ENCODE assay signal across 13 mouse cellular contexts in the genomic region with DNA sequence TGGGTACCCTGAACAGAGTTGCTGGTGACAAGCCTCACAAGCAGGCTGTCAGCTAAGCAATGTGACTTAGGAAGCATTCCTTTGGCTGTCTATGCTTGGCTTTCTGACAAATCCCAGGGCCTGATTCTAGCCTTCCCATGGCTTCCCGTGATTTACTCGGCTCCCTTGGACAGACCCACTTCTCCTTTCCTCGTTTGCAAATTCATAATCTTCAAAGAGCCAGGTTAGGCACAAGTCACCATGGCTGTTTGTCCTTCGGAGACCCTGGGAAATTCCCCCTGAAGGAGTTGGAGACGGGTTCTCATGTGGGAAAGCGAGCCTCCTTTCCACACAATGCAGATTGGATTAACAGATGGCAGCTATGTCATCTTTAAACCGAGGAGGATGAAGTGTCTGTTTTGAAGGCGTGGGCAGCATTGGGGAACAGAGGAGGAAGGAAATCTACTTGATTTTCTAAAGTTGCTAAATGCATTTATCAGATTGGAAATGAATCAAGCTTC. TPM values are rescaled to one million over a fixed set of nuclear protein-coding genes. Genes with fewer than 3 reads are reported as not detected.
A peak's percentile ranks its signal among the peaks of the same experiment; 100 is the strongest.
DNase-seq lines count a peak whose midpoint lies in the region; ATAC-seq and TF ChIP-seq lines count a peak whose summit lies in the region.
"Had no signal": no experiment of that assay in that cellular context is flagged by ENCODE, and none has a peak within 500 bp of the region (broad histone marks: within the 10 kb centered on the region; RNA-seq: fewer than 3 reads in every experiment).

No protein-coding gene starts in this region.

- TF ChIP-seq POLR2A in cerebellum, adult 2 months (IDR thresholded peaks at IDR 0.05; ENCODE audit: borderline replicate concordance, insufficient read depth, low read length), result no peak

- TF ChIP-seq CTCF in cerebellum, adult 2 months (IDR thresholded peaks at IDR 0.05; ENCODE audit: borderline replicate concordance, insufficient read depth, low read depth, low read length), result no peak
- TF ChIP-seq CTCF in layer of hippocampus, adult 2 months (conservative IDR thresholded peaks at IDR 0.05), result no peak

- DNase-seq in cerebellum, postnatal 10 days, result peak; percentile 41 to 63
- DNase-seq in cerebellum, adult 2 months, result no peak
- DNase-seq in layer of hippocampus, adult 2 months (ENCODE audit: low spot score in 2 of 2), result peak; percentile 56 to 71
- DNase-seq in layer of hippocampus, adult 11-12 months (ENCODE audit: low spot score), result no peak
- peak; percentile 59 to 82 for DNase-seq in heart, adult 18-20 months
- DNase-seq in heart, postnatal 4 days, result peak; percentile 68
- DNase-seq in urinary bladder, postnatal 36 days (ENCODE audit: low spot score in 2 of 2), result no peak
- DNase-seq: thymus, adult 18-20 months had no signal

- ATAC-seq in megakaryocyte-erythroid progenitor cell, adult 5-6 weeks (replicated peaks; ENCODE audit: low FRiP score, low TSS enrichment, poor library complexity, severe bottlenecking), result no peak

- H3K4me1 ChIP-seq in cerebellum, adult 2 months (ENCODE audit: control insufficient read depth, insufficient read depth, low read length), result no peaks in the 10 kb centered on the region
- H3K4me1 ChIP-seq: limb, embryonic 15.5 days; neural tube, embryonic 12.5 days had no signal

- H3K27ac ChIP-seq in cerebellum, adult 2 months (ENCODE audit: insufficient read depth, low read length), result no peak overlapping the region
- peak overlapping the region; percentile 86 for H3K27ac ChIP-seq in layer of hippocampus, adult 2 months
- H3K27ac ChIP-seq: hindbrain, embryonic 10.5 days; limb, embryonic 15.5 days; neural tube, embryonic 12.5 days had no signal

- WGBS in cerebellum, adult 2 months, result 13% methylated on average over 8 of the region's 8 CpGs

- no peaks in the 10 kb centered on the region for H3K27me3 ChIP-seq in cerebellum, adult 2 months (ENCODE audit: control insufficient read depth, insufficient read depth, low read length)
- H3K27me3 ChIP-seq: limb, embryonic 15.5 days; neural tube, embryonic 12.5 days had no signal

- no peak overlapping the region for H3K4me3 ChIP-seq in cerebellum, adult 2 months (replicated peaks; ENCODE audit: insufficient read depth, low read depth, low read length)
- no peak overlapping the region for H3K4me3 ChIP-seq in layer of hippocampus, adult 2 months
- H3K4me3 ChIP-seq: hindbrain, embryonic 10.5 days; limb, embryonic 15.5 days; neural tube, embryonic 12.5 days had no signal

RNA-seq across cellular contexts. Expression of a gene that starts 8.2 kb away (rescaled TPM):
- polyA plus RNA-seq in cerebellum, adult 2 months (2012; rRNA removed), result 43.3 and 45.3 TPM in 2 replicates
- total RNA-seq in layer of hippocampus, adult 2 months (2021), result 10 to 100 TPM; 52.5 to 60.1 TPM
- 100 to 1,000 TPM; 109 to 122 TPM for total RNA-seq in heart, adult 18-20 months (2021)
- total RNA-seq in heart, postnatal 4 days (2021), result 100 to 1,000 TPM; 299 to 315 TPM
- total RNA-seq in megakaryocyte-erythroid progenitor cell, adult 5-6 weeks (2014; fragmentation: Nextera tagmentation), result 1.2 TPM in 1 of 2 replicates, not detected in the other
- total RNA-seq in megakaryocyte-erythroid progenitor cell, adult 5-6 weeks (2017), result 0.61 and 2.4 TPM in 2 replicates

RNA-seq across cellular contexts. Expression of a gene that starts 8.3 kb away (rescaled TPM):
- 152 and 195 TPM in 2 replicates for polyA plus RNA-seq in cerebellum, adult 2 months (2012; rRNA removed)
- 100 to 1,000 TPM; 518 to 547 TPM for total RNA-seq in layer of hippocampus, adult 2 months (2021)
- 1 to 10 TPM in 1 of 2 experiments, under 1 TPM in 1; 0.85 to 1.2 TPM for total RNA-seq in heart, adult 18-20 months (2021)
- total RNA-seq in heart, postnatal 4 days (2021), result 1 to 10 TPM; 5.7 to 8.5 TPM
- not detected in 2 replicates for total RNA-seq in megakaryocyte-erythroid progenitor cell, adult 5-6 weeks (2014; fragmentation: Nextera tagmentation)
- total RNA-seq in megakaryocyte-erythroid progenitor cell, adult 5-6 weeks (2017), result not detected in 2 replicates

RNA-seq across cellular contexts. Expression of a gene that starts 31.2 kb away (rescaled TPM):
- 0.02 TPM in 1 of 2 replicates, not detected in the other for polyA plus RNA-seq in cerebellum, adult 2 months (2012; rRNA removed)
- total RNA-seq in layer of hippocampus, adult 2 months (2021), result not detected
- total RNA-seq in heart, adult 18-20 months (2021), result not detected
- total RNA-seq in heart, postnatal 4 days (2021), result under 1 TPM; 0.07 TPM
- not detected in 2 replicates for total RNA-seq in megakaryocyte-erythroid progenitor cell, adult 5-6 weeks (2014; fragmentation: Nextera tagmentation)
- not detected in 2 replicates for total RNA-seq in megakaryocyte-erythroid progenitor cell, adult 5-6 weeks (2017)
- polyA plus RNA-seq: hindbrain, embryonic 10.5 days; limb, embryonic 15.5 days; midbrain, embryonic 11.5 days; neural tube, embryonic 12.5 days had no signal

RNA-seq across cellular contexts. Expression of a gene that starts 52.1 kb away (rescaled TPM):
- 278 and 296 TPM in 2 replicates for polyA plus RNA-seq in cerebellum, adult 2 months (2012; rRNA removed)
- 100 to 1,000 TPM; 128 to 138 TPM for total RNA-seq in layer of hippocampus, adult 2 months (2021)
- 1 to 10 TPM; 3.7 to 4.6 TPM for total RNA-seq in heart, adult 18-20 months (2021)
- 1 to 10 TPM; 6.9 to 7.4 TPM for total RNA-seq in heart, postnatal 4 days (2021)
- not detected in 2 replicates for total RNA-seq in megakaryocyte-erythroid progenitor cell, adult 5-6 weeks (2014; fragmentation: Nextera tagmentation)
- total RNA-seq in megakaryocyte-erythroid progenitor cell, adult 5-6 weeks (2017), result not detected in 2 replicates

Comparison
In these comparisons a context has a peak if more than half of its experiments do, and no peak if none do; other contexts are left out.
1. DNase-seq: peak in cerebellum, postnatal 10 days (2 of 2), layer of hippocampus, adult 2 months (2 of 2), heart, adult 18-20 months (2 of 2) and heart, postnatal 4 days (single experiment); none in cerebellum, adult 2 months (0 of 2), layer of hippocampus, adult 11-12 months (single experiment) and urinary bladder, postnatal 36 days (0 of 2).
2. RNA of a gene that starts 8.2 kb away (total RNA-seq): 299 to 315 TPM in heart, postnatal 4 days, 109 to 122 TPM in heart, adult 18-20 months and 52.5 to 60.1 TPM in layer of hippocampus, adult 2 months; 0.61 to 2.4 TPM in megakaryocyte-erythroid progenitor cell, adult 5-6 weeks; every median in the first group is over 10 times any median in the second.
3. RNA of a gene that starts 8.3 kb away (total RNA-seq): 518 to 547 TPM in layer of hippocampus, adult 2 months; 5.7 to 8.5 TPM in heart, postnatal 4 days, 0.85 to 1.2 TPM in heart, adult 18-20 months and not detected in megakaryocyte-erythroid progenitor cell, adult 5-6 weeks; every median in the first group is over 10 times any median in the second.